Mouse (Mus musculus) embryonic facial prominence, embryonic 11.5 days (tissue): ENCODE results near the gene Klhl33. TPM values are rescaled to one million over a fixed set of nuclear protein-coding genes. Genes with fewer than 3 reads are reported as not detected.
A peak's percentile ranks its signal among the peaks of the same experiment; 100 is the strongest.
"Not testable (repeated sequence)": the region's sequence is repeated elsewhere in the genome, so short reads cannot be mapped to it uniquely, and the experiment has no call there.

ENCODE experiments used
- ATAC-seq: fragments of 200-750 bp; cut with Nextera tagmentation; replicated peaks from 2 replicates; pipeline ENCODE4 v1.8.0; 2017; ENCODE audit warnings: low read depth; ENCODE audit not compliant: insufficient number of reproducible peaks, low FRiP score, low TSS enrichment
- DNase-seq: peaks from one replicate; pipeline ENCODE4 v3.0.0-alpha.2; 2015; ENCODE audit warnings: low spot score
- H3K27ac ChIP-seq: fragments of 300-500 bp; sonication (generic); replicated peaks from 2 replicates; pipeline ENCODE4 v1.5.1; 2014; ENCODE audit warnings: mild to moderate bottlenecking, low read depth, low read length, control low read depth
- H3K27me3 ChIP-seq: fragments of 300-500 bp; sonication (generic); 2 replicates; pipeline ENCODE4 v1.6.1; 2014; ENCODE audit warnings: mild to moderate bottlenecking, low read length, moderate library complexity, mixed read lengths; ENCODE audit not compliant: control insufficient read depth, insufficient read depth
- H3K36me3 ChIP-seq: fragments of 300-500 bp; sonication (generic); replicated peaks from 2 replicates; pipeline ENCODE4 v1.6.1; 2014; ENCODE audit warnings: low read depth, mild to moderate bottlenecking, low read length, moderate library complexity, mixed read lengths; ENCODE audit not compliant: control insufficient read depth, insufficient read depth
- H3K4me1 ChIP-seq: fragments of 300-500 bp; sonication (generic); 2 replicates; pipeline ENCODE4 v1.6.1; 2014; ENCODE audit warnings: low read length, mixed read lengths; ENCODE audit not compliant: control insufficient read depth, insufficient read depth
- H3K4me2 ChIP-seq: fragments of 300-500 bp; sonication (generic); 2 replicates; pipeline ENCODE4 v1.6.1; 2014; ENCODE audit warnings: low read depth, mild to moderate bottlenecking, control low read depth, low read length, moderate library complexity
- H3K4me3 ChIP-seq: fragments of 300-500 bp; sonication (generic); 2 replicates; pipeline ENCODE4 v1.5.1; 2014; ENCODE audit warnings: low read depth, low read length, control low read depth
- H3K9ac ChIP-seq: fragments of 300-500 bp; sonication (generic); replicated peaks from 2 replicates; pipeline ENCODE4 v1.6.1; 2014; ENCODE audit warnings: mild to moderate bottlenecking, control low read depth, low read length
- H3K9me3 ChIP-seq: fragments of 300-500 bp; sonication (generic); replicated peaks from 2 replicates; pipeline ENCODE4 v1.6.1; 2016; ENCODE audit warnings: mild to moderate bottlenecking, low read length, inconsistent platforms, mixed read lengths; ENCODE audit not compliant: control insufficient read depth
- WGBS: fragments of 180-500 bp; shearing (Covaris S2); extraction: QIAGEN DNeasy Blood & Tissue Kit; methylation state at CpG from one replicate; pipeline ENCODE4 v1.1.7; 2014; 5-methylcytosine and 5-hydroxymethylcytosine counted together
- polyA plus RNA-seq: library from polyadenylated mRNA; unstranded; fragments of >200 nt; fragmentation: Nextera tagmentation; extraction: Ambion mirVana; gene quantifications from 2 replicates; pipeline ENCODE4 v1.2.1, GENCODE M21; 2014

Gene Klhl33
- polyA plus RNA-seq, 1 experiment from 2014 or later: 0.15 TPM

DNA sequence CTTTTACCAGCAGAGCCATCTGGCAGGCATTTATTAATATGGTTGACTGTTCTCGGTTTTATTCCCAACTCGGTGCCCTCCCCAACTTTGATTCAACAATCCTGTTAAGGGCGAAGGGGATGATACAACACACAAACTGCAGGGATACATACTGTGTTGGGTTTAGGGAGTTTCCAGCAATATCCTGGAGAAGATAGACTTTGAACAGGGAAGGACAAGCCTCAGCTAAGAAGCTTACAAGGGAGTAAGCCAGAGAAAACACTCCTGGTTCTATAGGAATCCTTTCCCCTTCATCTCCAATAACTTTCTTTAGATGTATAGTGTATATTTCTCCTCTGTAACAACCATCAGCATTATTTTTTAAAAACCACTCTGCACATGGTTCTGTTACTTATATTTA, 22.1 kb downstream of the Klhl33 start:
- Histone ChIP-seq H3K9me3 (no peaks in the 10 kb centered on the region), H3K27ac (no peak overlapping the region), H3K4me2 (no peak overlapping the region), H3K4me3 (no peak overlapping the region), H3K27me3 (no peaks in the 10 kb centered on the region), H3K9ac (no peak overlapping the region), H3K36me3 (no peaks in the 10 kb centered on the region), H3K4me1 (no peaks in the 10 kb centered on the region)
- WGBS: 78% methylated on average over 3 of the region's 3 CpGs
- DNase-seq (no peak), ATAC-seq (no peak)

DNA sequence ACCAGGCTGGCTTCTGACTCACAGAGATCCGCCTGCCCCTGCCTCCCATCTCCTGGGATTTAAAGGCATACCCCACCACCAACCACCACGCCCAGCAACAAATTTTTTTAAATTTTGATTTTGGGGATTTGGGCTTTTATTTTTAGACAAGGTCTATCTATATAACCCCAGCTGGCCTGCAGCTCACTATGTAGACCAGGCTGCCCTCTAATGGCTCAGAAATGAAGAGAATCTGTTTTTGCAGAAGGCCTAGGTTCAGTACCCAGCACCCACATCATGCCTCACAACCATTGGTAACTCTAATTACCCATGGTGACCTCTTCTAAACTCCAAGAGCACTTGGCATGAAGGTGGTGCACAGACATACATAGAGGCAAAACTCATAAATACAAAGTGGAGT, 26.0 kb downstream of the Klhl33 start:
- Histone ChIP-seq H3K27me3 (no peaks in the 10 kb centered on the region), H3K36me3 (no peaks in the 10 kb centered on the region), H3K9ac (no peak overlapping the region), H3K4me1 (no peaks in the 10 kb centered on the region), H3K27ac (no peak overlapping the region), H3K4me2 (no peak overlapping the region), H3K4me3 (no peak overlapping the region), H3K9me3 (no peaks in the 10 kb centered on the region)
- DNase-seq (no peak), ATAC-seq (no peak)
- WGBS: 81% methylated on average over 2 of the region's 2 CpGs

DNA sequence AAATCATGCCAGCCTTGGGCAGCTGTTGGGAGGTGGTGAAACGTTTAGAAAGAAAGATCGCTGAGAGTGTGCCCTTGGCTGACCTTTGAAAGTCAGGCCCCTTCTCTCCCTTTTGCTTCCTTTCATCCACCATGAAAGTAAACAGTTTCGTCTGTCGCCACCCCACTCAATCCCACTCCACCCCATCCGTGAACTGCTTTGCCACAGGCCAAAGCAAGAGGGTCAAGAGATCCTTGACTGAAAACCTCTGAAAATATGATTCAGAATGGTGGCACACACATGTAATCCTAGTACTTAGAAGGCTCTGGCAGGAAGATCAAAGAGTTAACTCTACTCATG, 26.5 kb downstream of the Klhl33 start:
- no peaks in the 10 kb centered on the region for H3K36me3 ChIP-seq
- H3K4me1 ChIP-seq: no peaks in the 10 kb centered on the region
- no peaks in the 10 kb centered on the region for H3K9me3 ChIP-seq
- no peaks in the 10 kb centered on the region for H3K27me3 ChIP-seq
- H3K4me2 ChIP-seq: peak overlapping the region; percentile 65
- no peak overlapping the region for H3K27ac ChIP-seq
- no peak for ATAC-seq
- DNase-seq: no peak
- H3K4me3 ChIP-seq: peak overlapping the region; percentile 53
- 32% methylated on average over 5 of the region's 5 CpGs for WGBS
- peak overlapping the region; percentile 71 for H3K9ac ChIP-seq

DNA sequence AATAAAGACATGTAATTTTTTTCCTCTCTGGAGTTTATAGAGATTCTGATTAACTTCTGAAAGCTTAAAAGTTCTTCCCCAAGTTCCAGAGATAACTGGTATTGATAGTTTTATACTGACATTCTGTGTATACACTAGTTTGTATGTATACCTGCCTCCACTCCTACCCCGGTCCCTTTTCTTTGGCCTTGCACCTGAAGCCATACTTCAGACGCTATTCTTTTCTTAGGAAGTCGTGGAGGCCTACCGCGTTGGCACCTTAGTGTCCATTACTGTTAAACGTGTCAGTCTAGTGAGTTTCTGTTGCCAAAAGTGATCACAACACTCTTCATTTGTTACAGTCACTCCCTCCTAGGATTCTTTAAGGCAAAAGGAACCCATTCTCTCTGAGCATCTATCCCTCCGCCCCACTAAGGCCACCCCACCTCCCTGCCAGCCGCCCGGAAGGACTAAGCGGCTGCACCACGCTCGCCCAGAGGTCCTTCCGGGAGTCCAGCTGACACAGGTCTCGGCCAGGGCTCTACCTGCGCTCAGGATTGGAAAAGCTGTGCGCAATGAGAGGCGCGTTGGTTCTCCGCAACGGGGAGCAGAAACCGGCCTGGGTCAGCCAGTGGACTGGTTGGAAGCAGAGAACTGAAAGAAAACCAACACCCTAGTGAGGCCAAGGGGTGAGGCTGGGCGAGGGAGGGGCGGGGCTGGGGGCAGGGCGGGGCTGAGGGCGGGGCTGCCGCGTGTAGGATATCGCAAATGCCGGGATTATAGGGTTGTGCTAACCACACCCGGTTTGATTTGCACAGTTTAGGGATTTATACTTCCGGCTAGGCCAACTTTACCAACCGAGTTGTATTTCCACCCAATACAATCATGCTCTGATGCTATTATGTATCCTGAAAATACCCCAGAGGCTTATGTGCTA, 27.2 kb downstream of the Klhl33 start, which contains the start of gene Tep1:
Tep1 (minus strand) TSS at position 672 of the 916 bp plus-strand sequence.
- Histone ChIP-seq H3K9me3 (no peaks in the 10 kb centered on the region), H3K36me3 (no peaks in the 10 kb centered on the region), H3K4me2 (peak within 1 kb of the TSS; percentile 65), H3K9ac (peak within 1 kb of the TSS; percentile 71), H3K4me3 (peak within 1 kb of the TSS; percentile 53), H3K27me3 (no peaks in the 10 kb centered on the region), H3K27ac (no peak within 1 kb of the TSS), H3K4me1 (no peaks in the 10 kb centered on the region)
- DNase-seq (peak; percentile 63), ATAC-seq (peak; percentile 91)
- WGBS: 7% methylated on average over 28 of the region's 32 CpGs

DNA sequence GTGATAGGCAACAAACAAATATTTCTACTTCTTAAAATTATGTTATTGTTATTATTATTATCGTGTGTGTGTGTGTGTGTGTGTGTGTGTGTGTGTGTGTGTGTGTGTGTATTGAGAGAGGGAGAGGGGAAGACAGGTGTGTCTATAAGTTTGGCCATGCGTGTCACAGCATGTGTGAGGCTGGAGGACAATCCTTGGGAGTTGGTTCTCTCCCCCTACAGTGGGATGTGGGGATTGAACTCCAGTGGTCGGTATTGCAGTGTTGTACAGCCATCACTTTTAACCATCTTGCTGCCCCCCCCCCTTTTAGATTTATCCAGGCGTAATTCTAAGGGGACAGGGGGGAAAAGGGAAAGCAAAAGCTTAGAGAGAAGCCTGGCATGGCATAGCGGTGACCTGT, 28.7 kb downstream of the Klhl33 start:
- ATAC-seq (no peak), DNase-seq (no peak)
- Histone ChIP-seq H3K9me3 (no peaks in the 10 kb centered on the region), H3K4me2 (no peak overlapping the region), H3K27ac (no peak overlapping the region), H3K4me3 (no peak overlapping the region), H3K27me3 (no peaks in the 10 kb centered on the region), H3K36me3 (no peaks in the 10 kb centered on the region), H3K9ac (no peak overlapping the region), H3K4me1 (no peaks in the 10 kb centered on the region)
- WGBS: 91% methylated on average over 5 of the region's 5 CpGs

DNA sequence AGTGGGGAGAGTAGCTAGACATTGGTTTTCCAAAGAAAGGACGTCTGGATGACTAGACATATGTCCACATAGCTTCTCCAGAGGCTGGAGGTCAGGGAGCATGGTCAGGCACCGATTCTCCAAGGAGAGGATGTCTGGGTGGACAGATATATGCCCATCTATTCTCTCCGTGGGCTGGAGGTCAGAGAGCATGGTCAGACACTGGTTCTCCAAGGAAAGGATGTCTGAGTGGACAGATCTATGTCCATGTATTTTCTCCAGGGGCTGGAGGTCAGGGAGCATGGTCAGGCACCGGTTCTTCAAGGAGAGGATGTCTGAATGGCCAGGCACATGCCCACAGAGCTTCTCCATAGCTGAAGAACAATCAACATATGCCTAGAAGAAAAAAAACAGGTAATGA, 29.1 kb downstream of the Klhl33 start:
- no peak overlapping the region for H3K4me2 ChIP-seq
- no peak overlapping the region for H3K27ac ChIP-seq
- no peaks in the 10 kb centered on the region for H3K4me1 ChIP-seq
- no peak overlapping the region for H3K9ac ChIP-seq
- H3K4me3 ChIP-seq: no peak overlapping the region
- H3K27me3 ChIP-seq: no peaks in the 10 kb centered on the region
- WGBS: 76% methylated on average over 4 of the region's 4 CpGs
- no peaks in the 10 kb centered on the region for H3K36me3 ChIP-seq
- DNase-seq: no peak
- no peaks in the 10 kb centered on the region for H3K9me3 ChIP-seq
- ATAC-seq: no peak

DNA sequence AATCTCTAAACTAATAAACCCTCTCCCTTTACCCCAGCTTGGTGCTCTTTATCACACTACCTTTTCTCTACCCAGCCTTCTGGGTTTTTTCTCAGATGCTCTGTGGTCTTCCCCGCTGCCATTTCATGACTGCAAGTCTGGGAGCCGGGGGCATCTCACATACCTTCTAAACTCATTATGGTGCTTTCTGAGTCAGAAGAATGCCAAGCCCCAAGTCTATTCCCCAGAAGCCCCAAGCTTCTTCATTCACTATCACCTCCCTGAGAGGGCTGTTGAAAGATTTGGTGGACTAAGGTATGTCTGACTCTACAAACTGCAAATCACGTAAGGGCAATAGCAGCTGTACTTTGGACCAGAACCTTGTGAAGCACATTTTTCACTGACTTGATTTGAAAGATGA, 30.3 kb downstream of the Klhl33 start:
- Histone ChIP-seq H3K9me3 (no peaks in the 10 kb centered on the region), H3K4me3 (no peak overlapping the region), H3K27ac (no peak overlapping the region), H3K4me2 (no peak overlapping the region), H3K9ac (no peak overlapping the region), H3K36me3 (no peaks in the 10 kb centered on the region), H3K27me3 (no peaks in the 10 kb centered on the region), H3K4me1 (no peaks in the 10 kb centered on the region)
- DNase-seq: no peak
- no peak for ATAC-seq
- WGBS: 96% methylated on average over 3 of the region's 3 CpGs

DNA sequence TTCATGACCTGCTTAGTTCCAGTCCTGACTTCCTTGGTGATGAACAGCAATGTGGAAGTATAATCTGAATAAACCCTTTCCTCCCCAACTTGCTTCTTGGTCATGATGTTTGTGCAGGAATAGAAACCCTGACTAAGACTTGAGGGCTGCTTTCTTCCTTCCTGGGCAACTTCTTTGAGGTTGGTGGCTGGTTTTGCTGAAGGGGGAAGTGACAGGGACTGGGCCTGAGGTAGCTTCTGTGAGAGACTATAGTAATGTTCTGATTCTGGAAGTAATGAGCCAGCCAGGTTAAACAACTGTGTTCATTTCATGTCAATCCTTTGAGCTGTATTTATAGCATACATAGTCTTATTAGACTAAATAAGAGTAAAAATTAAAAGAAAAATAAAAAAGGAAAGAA, 32.3 kb downstream of the Klhl33 start:
- not testable (repeated sequence) for H3K4me1 ChIP-seq, DNase-seq, H3K4me2 ChIP-seq, H3K9ac ChIP-seq, H3K27ac ChIP-seq, ATAC-seq, H3K4me3 ChIP-seq, H3K27me3 ChIP-seq, H3K36me3 ChIP-seq, H3K9me3 ChIP-seq
